Mouse (Mus musculus) spleen, adult 10 weeks (tissue): Measurements from ENCODE around the gene Cox4i2. TPM values are rescaled to one million over a fixed set of nuclear protein-coding genes. Genes with fewer than 3 reads are reported as not detected.

Experiments used
- polyA plus RNA-seq: library from polyadenylated mRNA; stranded (reverse); fragments of 350-450 nt; fragmentation: Illumina TruSeq; extraction: RNeasy Lipid Tissue Mini Kit (QIAGEN cat#74804); gene quantifications from one replicate; pipeline ENCODE4 v1.2.3, GENCODE M21; 2015; ENCODE audit warnings: low replicate concordance; ENCODE audit not compliant: insufficient read depth

Cox4i2 gene
- polyA plus RNA-seq = 0.76 TPM

DNA sequence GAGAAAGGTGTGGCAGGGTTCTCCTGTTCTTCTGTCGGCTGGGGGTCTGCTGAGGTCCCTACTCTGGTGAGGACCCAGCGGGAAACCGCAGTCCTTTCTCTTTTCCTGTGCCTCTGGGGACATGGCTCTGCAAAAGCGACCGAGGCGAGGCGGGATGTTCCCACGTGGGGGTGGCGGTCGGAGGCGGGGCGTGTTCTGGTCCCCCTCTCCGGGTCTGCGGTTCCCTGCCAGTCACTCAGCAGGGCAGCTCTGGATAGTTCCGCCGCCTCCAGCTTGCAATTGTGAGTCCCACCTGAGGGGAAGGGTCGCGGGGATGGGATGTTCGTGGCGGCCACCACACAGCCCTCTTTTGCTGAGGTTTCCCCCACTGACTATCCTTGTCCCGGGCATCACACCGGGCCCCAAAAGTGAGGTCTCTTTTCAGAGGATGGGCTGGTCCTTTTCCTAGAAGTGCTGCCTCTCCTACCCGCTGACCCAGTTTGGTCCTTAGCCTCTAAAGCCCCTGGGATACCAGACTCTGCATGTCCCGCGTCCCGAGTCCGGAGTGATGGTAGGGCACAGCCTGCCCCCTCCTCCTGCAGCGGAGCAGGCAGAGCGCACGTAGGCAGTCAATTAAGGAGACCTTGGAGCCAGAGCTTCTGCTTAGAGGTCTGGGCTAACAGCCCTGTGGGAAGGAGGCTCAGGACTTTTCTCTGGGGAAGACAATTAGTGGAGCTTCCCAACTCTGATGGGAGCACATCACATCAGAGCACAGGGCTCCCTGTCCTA lies at the start of gene Cox4i2:
Cox4i2 (plus strand) TSS at position 230 of the 768 bp plus-strand sequence.

GRCm38 (mm10) chr2:152736090-152736601 lies 17.8 kb upstream of the Cox4i2 start, which contains the start of gene Id1:
TSS of gene Id1 (plus strand) at chr2:152736251.

Other genes starting within 250 kb of the Cox4i2 start
- gene Defb26, start 242.5 kb upstream of the Cox4i2 start, polyA plus RNA-seq = not detected
- gene Defb28, start 235.9 kb upstream of the Cox4i2 start, polyA plus RNA-seq = not detected
- gene Defb29, start 214.1 kb upstream of the Cox4i2 start, polyA plus RNA-seq = not detected
- not detected for gene Gm17416, start 184.8 kb upstream of the Cox4i2 start, polyA plus RNA-seq
- gene Defb21, start 181.4 kb upstream of the Cox4i2 start, polyA plus RNA-seq = not detected
- not detected for gene Defb19, start 173.9 kb upstream of the Cox4i2 start, polyA plus RNA-seq
- gene Defb45, start 154.8 kb upstream of the Cox4i2 start, polyA plus RNA-seq = not detected
- gene Defb36, start 149.8 kb upstream of the Cox4i2 start, polyA plus RNA-seq = not detected
- not detected for gene Defb25, start 131.1 kb upstream of the Cox4i2 start, polyA plus RNA-seq
- 3.6 TPM for gene Rem1, start 127.2 kb upstream of the Cox4i2 start, polyA plus RNA-seq
- 77.9 TPM for gene H13, start 84.7 kb upstream of the Cox4i2 start, polyA plus RNA-seq
- gene Mcts2, start 67.1 kb upstream of the Cox4i2 start, polyA plus RNA-seq = 8.0 TPM
- gene Id1, start 17.9 kb upstream of the Cox4i2 start, polyA plus RNA-seq = 10.5 TPM
- gene Bcl2l1, start 77.6 kb downstream of the Cox4i2 start, polyA plus RNA-seq = 34.2 TPM
- gene Tpx2, start 93.8 kb downstream of the Cox4i2 start, polyA plus RNA-seq = 17.3 TPM
- gene Mylk2, start 157.2 kb downstream of the Cox4i2 start, polyA plus RNA-seq = 0.29 TPM
- gene Foxs1, start 179.0 kb downstream of the Cox4i2 start, polyA plus RNA-seq = 2.9 TPM
- gene Dusp15, start 197.5 kb downstream of the Cox4i2 start, polyA plus RNA-seq = 0.14 TPM
- 0.14 TPM for gene Ttll9, start 208.3 kb downstream of the Cox4i2 start, polyA plus RNA-seq